Mouse (Mus musculus) stomach, embryonic 15.5 days (tissue): ENCODE data around the gene Ptpro. TPM values are rescaled to one million over a fixed set of nuclear protein-coding genes. Genes with fewer than 3 reads are reported as not detected.

Source experiments
- ATAC-seq: fragments of 200-750 bp; cut with Nextera tagmentation; 2 replicates; pipeline ENCODE4 v1.8.0; 2017; ENCODE audit warnings: low read depth, moderate number of reproducible peaks, moderate TSS enrichment; ENCODE audit not compliant: insufficient read depth, low FRiP score
- H3K27ac ChIP-seq: fragments of 300-500 bp; sonication (generic); 2 replicates; pipeline ENCODE4 v1.5.1; 2015; ENCODE audit warnings: mild to moderate bottlenecking, inconsistent platforms
- H3K27me3 ChIP-seq: fragments of 300-500 bp; sonication (generic); replicated peaks from 2 replicates; pipeline ENCODE4 v1.6.1; 2015; ENCODE audit warnings: inconsistent platforms
- H3K36me3 ChIP-seq: fragments of 300-500 bp; sonication (generic); 2 replicates; pipeline ENCODE4 v1.6.1; 2015; ENCODE audit warnings: inconsistent platforms
- H3K4me1 ChIP-seq: fragments of 300-500 bp; sonication (generic); 2 replicates; pipeline ENCODE4 v1.6.1; 2015; ENCODE audit warnings: inconsistent platforms
- H3K4me2 ChIP-seq: fragments of 300-500 bp; sonication (generic); 2 replicates; pipeline ENCODE4 v1.6.1; 2015; ENCODE audit warnings: mild to moderate bottlenecking, inconsistent platforms
- H3K4me3 ChIP-seq: fragments of 300-500 bp; sonication (generic); replicated peaks from 2 replicates; pipeline ENCODE4 v1.5.1; 2015; ENCODE audit warnings: inconsistent platforms
- H3K9ac ChIP-seq: fragments of 300-500 bp; sonication (generic); 2 replicates; pipeline ENCODE4 v1.6.1; 2015; ENCODE audit warnings: inconsistent platforms
- H3K9me3 ChIP-seq: fragments of 300-500 bp; sonication (generic); 2 replicates; pipeline ENCODE4 v1.6.1; 2016; ENCODE audit warnings: inconsistent platforms
- WGBS: fragments of 180-500 bp; shearing (Covaris S2); methylation state at CpG from one replicate; pipeline ENCODE4 v1.1.7; 2015; 5-methylcytosine and 5-hydroxymethylcytosine counted together
- polyA plus RNA-seq: library from polyadenylated mRNA; unstranded; fragments of >200 nt; fragmentation: Nextera tagmentation; extraction: Ambion mirVana; gene quantifications from 2 replicates; pipeline ENCODE4 v1.2.1, GENCODE M21; 2015

Gene Ptpro
- polyA plus RNA-seq = 3.3 and 3.4 TPM in 2 replicates

- peak; percentile 39; the same call in 1 of the 2 replicates for ATAC-seq
- H3K9ac ChIP-seq = no peak within 1 kb of the TSS
These were observed at the start of gene Ptpro for GRCm38 (mm10) chr6:137252194-137252886. Gene Ptpro (plus strand): TSS chr6:137252319.

DNA sequence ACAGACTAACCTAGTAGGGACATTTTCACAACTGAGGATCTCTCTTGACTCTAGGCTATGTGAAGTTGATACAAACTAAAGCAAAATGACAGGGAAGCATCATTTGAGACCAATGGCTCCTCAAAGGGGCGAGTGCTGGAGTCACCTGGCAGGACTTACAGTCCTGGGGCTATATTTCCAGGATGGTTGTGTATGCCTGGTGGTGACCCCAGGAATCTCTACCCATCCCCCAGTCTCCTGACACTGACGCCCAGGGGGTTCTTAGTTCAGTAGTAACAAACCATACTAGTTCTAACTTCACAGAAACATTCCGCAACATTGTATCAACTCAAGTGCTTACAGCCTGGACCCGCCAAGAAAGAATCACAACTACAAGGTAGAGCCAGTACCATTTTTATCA is 49.5 kb upstream of the Ptpro start:
- Histone ChIP-seq H3K4me1 (no peaks in the 10 kb centered on the region), H3K9ac (no peak overlapping the region), H3K4me3 (no peak overlapping the region), H3K36me3 (no peaks in the 10 kb centered on the region), H3K27ac (no peak overlapping the region), H3K4me2 (no peak overlapping the region), H3K9me3 (no peaks in the 10 kb centered on the region), H3K27me3 (no peaks in the 10 kb centered on the region)
- ATAC-seq = no peak
- 89% methylated on average over 4 of the region's 4 CpGs for WGBS

More at GRCm38 (mm10) chr6:137252194-137252886, at the start of gene Ptpro:
- H3K4me1 ChIP-seq = peaks cover 11% of the 10 kb centered on the region
- under 1% methylated on average over 51 of the region's 53 CpGs for WGBS
- H3K27me3 ChIP-seq = peaks cover 18% of the 10 kb centered on the region
- H3K4me2 ChIP-seq = peak within 1 kb of the TSS; percentile 67
- H3K4me3 ChIP-seq = peak within 1 kb of the TSS; percentile 42
- no peak within 1 kb of the TSS for H3K27ac ChIP-seq
- no peaks in the 10 kb centered on the region for H3K36me3 ChIP-seq
- H3K9me3 ChIP-seq = no peaks in the 10 kb centered on the region

DNA sequence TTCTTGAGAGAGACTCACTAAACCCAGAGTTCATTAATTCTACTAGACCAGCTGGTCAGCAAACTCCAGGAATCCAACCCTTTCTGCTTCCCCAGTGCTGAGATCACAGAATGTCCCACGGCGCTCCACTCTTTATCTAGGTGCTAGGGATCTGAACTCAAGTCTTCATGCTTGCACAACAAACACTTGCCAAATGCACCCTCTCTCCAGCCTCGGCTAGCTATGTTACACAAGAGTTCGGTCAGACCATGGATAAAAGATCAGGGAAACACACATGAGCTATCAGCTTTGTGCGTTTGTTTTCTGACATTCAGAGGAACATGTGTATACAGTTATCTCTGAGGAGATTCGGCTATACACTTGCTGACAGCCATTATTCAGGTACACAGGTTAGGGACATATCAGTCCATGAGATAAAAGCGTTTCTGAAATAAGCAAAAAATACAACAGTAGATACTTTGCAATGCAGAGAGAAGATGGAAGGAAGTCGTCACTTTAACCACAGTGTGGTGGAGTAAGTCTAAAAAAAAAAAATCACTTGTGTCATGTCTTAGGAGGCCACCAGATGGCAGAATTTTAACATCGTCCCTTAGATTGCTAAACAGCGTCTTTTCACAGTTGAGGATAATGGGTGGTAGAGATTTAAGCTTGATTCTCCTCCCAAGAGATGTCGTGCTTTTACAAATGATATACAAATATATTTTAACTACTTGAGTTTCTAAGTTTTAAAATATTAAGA is 46.3 kb upstream of the Ptpro start:
- Histone ChIP-seq H3K36me3 (no peaks in the 10 kb centered on the region), H3K4me1 (no peaks in the 10 kb centered on the region), H3K27me3 (no peaks in the 10 kb centered on the region), H3K4me2 (no peak overlapping the region), H3K27ac (no peak overlapping the region), H3K9me3 (no peaks in the 10 kb centered on the region), H3K4me3 (no peak overlapping the region), H3K9ac (no peak overlapping the region)
- 54% methylated on average over 11 of the region's 11 CpGs for WGBS
- no peak for ATAC-seq

DNA sequence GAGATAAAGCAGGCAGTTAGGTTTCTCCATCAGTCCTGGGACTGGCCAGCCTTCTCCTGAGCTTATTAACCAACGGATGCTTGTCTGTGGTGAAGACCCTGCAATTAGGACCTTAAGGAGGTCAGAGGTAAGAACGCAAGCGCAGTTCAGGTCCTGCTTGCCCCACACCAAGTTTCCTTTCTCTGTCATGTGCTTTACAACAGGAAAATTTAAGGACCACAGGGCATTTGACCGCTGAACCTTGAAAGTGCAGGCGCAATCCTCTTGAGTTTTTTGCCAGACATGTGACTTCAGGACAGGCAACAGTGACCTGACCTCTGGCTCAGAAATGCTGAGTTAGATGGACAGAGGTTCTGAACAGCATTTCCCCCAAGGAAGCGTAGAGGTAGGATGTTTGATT is 45.0 kb upstream of the Ptpro start:
- no peak for ATAC-seq
- WGBS = 93% methylated on average over 6 of the region's 6 CpGs
- H3K27me3 ChIP-seq = no peaks in the 10 kb centered on the region
- no peak overlapping the region for H3K4me2 ChIP-seq
- H3K9me3 ChIP-seq = no peaks in the 10 kb centered on the region
- H3K27ac ChIP-seq = no peak overlapping the region
- no peak overlapping the region for H3K4me3 ChIP-seq
- H3K36me3 ChIP-seq = no peaks in the 10 kb centered on the region
- no peak overlapping the region for H3K9ac ChIP-seq
- H3K4me1 ChIP-seq = no peaks in the 10 kb centered on the region

DNA sequence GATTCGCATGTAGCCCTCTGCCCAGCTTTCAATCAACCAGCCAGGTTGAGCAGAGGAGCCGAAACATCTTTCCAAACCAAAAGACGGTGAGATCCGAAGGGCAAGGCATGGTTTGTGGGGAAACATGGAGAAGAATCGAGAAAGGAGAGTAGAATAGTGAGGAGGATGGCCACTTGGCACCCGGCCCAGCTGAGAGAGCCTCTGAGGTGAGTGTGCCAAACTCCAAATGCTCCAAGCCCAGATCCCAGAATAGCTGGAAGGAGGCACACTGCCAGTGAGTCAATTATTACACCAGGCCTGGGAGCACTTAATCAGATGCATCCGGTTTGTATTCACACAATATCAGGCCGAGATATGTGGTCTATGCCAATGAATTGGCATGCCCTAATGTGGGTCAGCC is 42.1 kb upstream of the Ptpro start:
- no peaks in the 10 kb centered on the region for H3K4me1 ChIP-seq
- H3K36me3 ChIP-seq = no peaks in the 10 kb centered on the region
- H3K27ac ChIP-seq = no peak overlapping the region
- ATAC-seq = peak; percentile 43; the same call in 1 of the 2 replicates
- no peaks in the 10 kb centered on the region for H3K9me3 ChIP-seq
- WGBS = 70% methylated on average over 8 of the region's 8 CpGs
- H3K4me3 ChIP-seq = no peak overlapping the region
- H3K4me2 ChIP-seq = no peak overlapping the region
- H3K27me3 ChIP-seq = no peaks in the 10 kb centered on the region
- H3K9ac ChIP-seq = no peak overlapping the region

- Histone ChIP-seq H3K27ac (no peak overlapping the region), H3K4me2 (no peak overlapping the region), H3K36me3 (no peaks in the 10 kb centered on the region), H3K27me3 (no peaks in the 10 kb centered on the region), H3K4me1 (no peaks in the 10 kb centered on the region), H3K4me3 (no peak overlapping the region), H3K9ac (no peak overlapping the region), H3K9me3 (no peaks in the 10 kb centered on the region)
- ATAC-seq = no peak
- 90% methylated on average over 10 of the region's 10 CpGs for WGBS
These were observed 41.1 kb upstream of the Ptpro start for GRCm38 (mm10) chr6:137210991-137211390.

DNA sequence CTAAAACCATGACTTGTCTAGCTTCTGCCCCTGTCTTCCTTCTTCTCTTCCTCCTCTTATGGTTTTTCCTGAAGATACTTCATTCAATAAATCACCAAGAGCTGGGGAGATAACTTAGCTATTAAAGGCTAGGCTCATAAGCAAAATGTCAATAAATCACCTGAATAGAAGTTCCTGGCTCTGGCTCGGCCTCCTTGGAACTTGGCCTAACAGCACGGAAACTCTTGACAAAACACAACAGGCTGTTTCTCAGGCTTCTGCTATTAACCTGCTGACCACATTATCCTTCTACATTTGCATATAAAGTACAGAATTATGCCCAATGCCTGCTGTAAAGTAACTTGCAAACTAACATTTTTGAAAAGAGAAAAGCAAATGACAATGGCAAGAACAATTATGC is 40.7 kb upstream of the Ptpro start:
- Histone ChIP-seq H3K27me3 (no peaks in the 10 kb centered on the region), H3K9ac (no peak overlapping the region), H3K27ac (no peak overlapping the region), H3K4me3 (no peak overlapping the region), H3K4me1 (no peaks in the 10 kb centered on the region), H3K4me2 (no peak overlapping the region), H3K36me3 (no peaks in the 10 kb centered on the region), H3K9me3 (no peaks in the 10 kb centered on the region)
- ATAC-seq = no peak
- WGBS = 37% methylated on average over 2 of the region's 2 CpGs

GRCm38 (mm10) chr6:137217841-137218463 is 34.2 kb upstream of the Ptpro start:
- no peaks in the 10 kb centered on the region for H3K9me3 ChIP-seq
- H3K4me2 ChIP-seq = no peak overlapping the region
- no peak overlapping the region for H3K27ac ChIP-seq
- no peaks in the 10 kb centered on the region for H3K36me3 ChIP-seq
- no peaks in the 10 kb centered on the region for H3K27me3 ChIP-seq
- no peak for ATAC-seq
- WGBS = 71% methylated on average over 8 of the region's 8 CpGs
- no peak overlapping the region for H3K9ac ChIP-seq
- no peak overlapping the region for H3K4me3 ChIP-seq
- no peaks in the 10 kb centered on the region for H3K4me1 ChIP-seq

- 2% methylated on average over 15 of the region's 15 CpGs for WGBS
These were observed 746 bp downstream of the Ptpro start for GRCm38 (mm10) chr6:137252887-137253242.

GRCm38 (mm10) chr6:137253415-137253814 is 1.3 kb downstream of the Ptpro start:
- Histone ChIP-seq H3K36me3 (no peaks in the 10 kb centered on the region), H3K27ac (no peak overlapping the region), H3K9ac (no peak overlapping the region), H3K4me1 (peaks cover 11% of the 10 kb centered on the region), H3K27me3 (peaks cover 18% of the 10 kb centered on the region), H3K4me3 (no peak overlapping the region), H3K4me2 (no peak overlapping the region), H3K9me3 (no peaks in the 10 kb centered on the region)
- WGBS = 10% methylated on average over 7 of the region's 7 CpGs
- ATAC-seq = no peak

More at GRCm38 (mm10) chr6:137252887-137253242, 746 bp downstream of the Ptpro start:
- peak overlapping the region; percentile 67 for H3K4me2 ChIP-seq
- no peak overlapping the region for H3K9ac ChIP-seq
- no peak overlapping the region for H3K27ac ChIP-seq
- H3K9me3 ChIP-seq = no peaks in the 10 kb centered on the region
- H3K27me3 ChIP-seq = peaks cover 18% of the 10 kb centered on the region
- H3K4me3 ChIP-seq = peak overlapping the region; percentile 42
- H3K4me1 ChIP-seq = peaks cover 11% of the 10 kb centered on the region
- no peak for ATAC-seq
- H3K36me3 ChIP-seq = no peaks in the 10 kb centered on the region

GRCm38 (mm10) chr6:137261033-137261432 is 8.9 kb downstream of the Ptpro start:
- H3K27ac ChIP-seq = no peak overlapping the region
- H3K27me3 ChIP-seq = no peaks in the 10 kb centered on the region
- H3K9me3 ChIP-seq = no peaks in the 10 kb centered on the region
- H3K9ac ChIP-seq = no peak overlapping the region
- 94% methylated on average over 1 of the region's 1 CpGs for WGBS
- H3K36me3 ChIP-seq = no peaks in the 10 kb centered on the region
- no peak overlapping the region for H3K4me2 ChIP-seq
- no peak for ATAC-seq
- H3K4me3 ChIP-seq = no peak overlapping the region
- H3K4me1 ChIP-seq = no peaks in the 10 kb centered on the region

DNA sequence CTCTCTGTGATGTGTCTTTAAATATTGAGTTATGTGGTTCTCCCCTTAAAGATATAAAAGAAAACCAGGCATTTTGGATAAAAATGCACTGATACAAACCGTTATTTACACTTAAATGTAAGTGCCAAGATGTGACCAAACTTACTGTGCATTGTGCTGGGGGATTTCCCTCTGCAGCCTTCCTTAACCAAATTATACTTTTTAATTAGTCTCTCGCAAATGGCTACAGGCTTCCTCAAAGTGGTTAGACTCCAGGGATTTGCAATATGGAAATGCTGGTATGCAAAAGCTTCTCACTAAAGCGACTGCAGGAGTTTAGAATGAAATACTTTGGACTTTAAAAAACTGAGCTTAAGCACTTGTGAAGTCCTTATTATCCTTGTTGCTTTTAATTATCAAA is 10.0 kb downstream of the Ptpro start:
- no peak overlapping the region for H3K4me3 ChIP-seq
- ATAC-seq = no peak
- no peaks in the 10 kb centered on the region for H3K4me1 ChIP-seq
- WGBS = 63% methylated on average over 3 of the region's 3 CpGs
- no peak overlapping the region for H3K9ac ChIP-seq
- no peak overlapping the region for H3K4me2 ChIP-seq
- H3K9me3 ChIP-seq = no peaks in the 10 kb centered on the region
- H3K36me3 ChIP-seq = no peaks in the 10 kb centered on the region
- no peak overlapping the region for H3K27ac ChIP-seq
- no peaks in the 10 kb centered on the region for H3K27me3 ChIP-seq
